Mouse (Mus musculus): ENCODE data around the gene Atp6v0e2. TPM values are rescaled to one million over a fixed set of nuclear protein-coding genes. Genes with fewer than 3 reads are reported as not detected.

Atp6v0e2 gene
- total RNA-seq, 2 experiments from 2014 or later, result 254 to 288 TPM

GRCm38 (mm10) chr6:48538841-48539737 lies 1.7 kb downstream of the Atp6v0e2 start:
- intact Hi-C loops (cut with DNase I), result no loop called here

GRCm38 (mm10) chr6:48539860-48540259 lies 2.4 kb downstream of the Atp6v0e2 start:
- DNase-seq, result peak; percentile 25
- intact Hi-C loops (cut with DNase I), result loop anchor here (5.0 kb wide), 1 partner anchor 363 kb away; no protein-coding TSS in a partner anchor

More at GRCm38 (mm10) chr6:48538841-48539737, 1.7 kb downstream of the Atp6v0e2 start:
- peak; percentile 82 for DNase-seq

GRCm38 (mm10) chr6:48540721-48541120 lies 3.3 kb downstream of the Atp6v0e2 start:
- DNase-seq, result no peak
- intact Hi-C loops (cut with DNase I), result loop anchor here (5.0 kb wide), 1 partner anchor 363 kb away; no protein-coding TSS in a partner anchor

GRCm38 (mm10) chr6:48541560-48542450 lies 4.4 kb downstream of the Atp6v0e2 start:
- DNase-seq, result no peak
- intact Hi-C loops (cut with DNase I), result loop anchor here (5.0 kb wide), 1 partner anchor 365 kb away; no protein-coding TSS in a partner anchor

GRCm38 (mm10) chr6:48542631-48543030 lies 5.2 kb downstream of the Atp6v0e2 start:
- intact Hi-C loops (cut with DNase I), result loop anchor here (5.0 kb wide), 1 partner anchor 365 kb away; no protein-coding TSS in a partner anchor
- no peak for DNase-seq

GRCm38 (mm10) chr6:48545251-48545650 lies 7.8 kb downstream of the Atp6v0e2 start:
- no peak for DNase-seq
- intact Hi-C loops (cut with DNase I), result no loop called here

GRCm38 (mm10) chr6:48546271-48546670 lies 8.9 kb downstream of the Atp6v0e2 start:
- DNase-seq, result peak; percentile 35
- intact Hi-C loops (cut with DNase I), result no loop called here

GRCm38 (mm10) chr6:48546858-48547257 lies 9.4 kb downstream of the Atp6v0e2 start:
- intact Hi-C loops (cut with DNase I), result no loop called here
- no peak for DNase-seq

- intact Hi-C loops (cut with DNase I), result no loop called here
Measured at GRCm38 (mm10) chr6:48548314-48548713, 10.9 kb downstream of the Atp6v0e2 start.

GRCm38 (mm10) chr6:48552918-48553317 lies 15.5 kb downstream of the Atp6v0e2 start:
- DNase-seq, result no peak
- intact Hi-C loops (cut with DNase I), result no loop called here

More at GRCm38 (mm10) chr6:48548314-48548713, 10.9 kb downstream of the Atp6v0e2 start:
- no peak for DNase-seq

- intact Hi-C loops (cut with DNase I), result no loop called here
- DNase-seq, result no peak
Measured at GRCm38 (mm10) chr6:48553819-48554218, 16.4 kb downstream of the Atp6v0e2 start.

- intact Hi-C loops (cut with DNase I), result no loop called here
Measured at GRCm38 (mm10) chr6:48554280-48555103, 17.1 kb downstream of the Atp6v0e2 start, which contains the start of gene Lrrc61. Lrrc61 (plus strand) TSS chr6:48554796.

GRCm38 (mm10) chr6:48555104-48555890 lies 17.9 kb downstream of the Atp6v0e2 start:
- peak; percentile 36 for DNase-seq
- intact Hi-C loops (cut with DNase I), result no loop called here

More at GRCm38 (mm10) chr6:48554280-48555103, 17.1 kb downstream of the Atp6v0e2 start, which contains the start of gene Lrrc61:
- DNase-seq, result peak; percentile 99

GRCm38 (mm10) chr6:48555956-48556355 lies 18.5 kb downstream of the Atp6v0e2 start:
- intact Hi-C loops (cut with DNase I), result no loop called here
- DNase-seq, result no peak

- intact Hi-C loops (cut with DNase I), result no loop called here
- no peak for DNase-seq
Measured at GRCm38 (mm10) chr6:48565693-48566310, 28.4 kb downstream of the Atp6v0e2 start.

GRCm38 (mm10) chr6:48566312-48566711 lies 28.9 kb downstream of the Atp6v0e2 start:
- peak; percentile 33 for DNase-seq
- intact Hi-C loops (cut with DNase I), result no loop called here

- peak; percentile 57 for DNase-seq
- intact Hi-C loops (cut with DNase I), result no loop called here
Measured at GRCm38 (mm10) chr6:48568036-48568984, 30.9 kb downstream of the Atp6v0e2 start.

All from left cerebral cortex, postnatal 4 days (tissue).